Mouse (Mus musculus): ENCODE results near the gene Tssk3.

The Tssk3 gene

DNA sequence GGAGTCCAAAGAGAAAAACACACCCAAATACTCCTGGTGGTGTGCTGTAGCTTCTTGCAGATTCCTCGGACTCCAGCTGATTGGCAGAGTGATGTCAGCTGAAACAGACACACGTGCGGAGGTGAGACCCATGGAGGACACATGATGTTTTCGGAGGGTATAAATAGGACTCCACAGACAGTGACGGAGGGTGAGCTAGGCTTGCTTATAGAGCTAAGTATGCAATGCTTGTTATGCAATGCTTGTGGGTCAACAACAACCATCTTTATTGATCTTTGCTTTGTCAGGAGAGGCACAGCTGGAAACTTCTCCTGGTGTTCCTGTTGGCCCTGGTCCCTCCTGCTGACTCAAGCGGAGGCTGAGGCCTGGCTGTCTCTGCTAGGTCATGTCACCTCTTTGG, 42.1 kb downstream of the Tssk3 start:
- no peak for DNase-seq (ENCODE audit: low read depth, low spot score)

DNA sequence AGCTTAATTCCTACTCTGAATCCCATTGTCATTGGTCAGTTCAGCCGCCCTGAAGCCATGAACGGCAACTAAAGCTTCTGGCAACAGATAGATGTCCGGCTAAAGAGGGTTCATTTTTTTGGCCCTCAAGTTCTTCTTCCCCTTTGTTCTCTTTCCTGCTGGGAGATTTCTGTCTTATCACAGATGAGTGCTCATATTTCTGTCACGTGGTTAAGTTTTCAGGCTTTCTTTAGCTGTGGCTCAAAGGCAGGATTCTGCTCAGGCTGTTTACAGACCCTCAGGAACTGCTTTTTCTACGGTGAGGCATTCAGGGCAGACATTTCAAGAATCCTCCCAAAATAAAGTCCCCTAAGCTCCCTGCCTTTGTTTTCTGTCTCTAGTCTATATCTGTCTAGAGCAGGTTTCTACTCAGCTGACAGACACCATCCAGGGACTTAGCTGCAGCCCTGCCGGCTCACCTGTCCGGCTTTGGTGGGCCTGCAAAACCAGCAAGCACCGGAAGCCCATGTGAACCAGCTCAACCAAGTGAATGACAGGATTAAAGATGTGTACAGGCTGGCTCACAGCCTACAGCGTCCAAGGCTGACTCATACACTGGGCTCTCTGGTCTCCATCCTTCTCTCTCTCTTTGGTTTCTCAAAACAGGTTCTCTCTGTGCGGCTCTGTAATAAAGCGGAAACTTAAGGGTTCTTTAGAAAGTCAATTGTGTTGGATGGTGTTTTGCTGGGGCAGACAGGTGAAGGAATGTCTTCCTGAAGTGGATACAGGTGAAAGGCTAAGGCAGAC, 42.9 kb downstream of the Tssk3 start:
- DNase-seq (ENCODE audit: low read depth, low spot score) = no peak

DNA sequence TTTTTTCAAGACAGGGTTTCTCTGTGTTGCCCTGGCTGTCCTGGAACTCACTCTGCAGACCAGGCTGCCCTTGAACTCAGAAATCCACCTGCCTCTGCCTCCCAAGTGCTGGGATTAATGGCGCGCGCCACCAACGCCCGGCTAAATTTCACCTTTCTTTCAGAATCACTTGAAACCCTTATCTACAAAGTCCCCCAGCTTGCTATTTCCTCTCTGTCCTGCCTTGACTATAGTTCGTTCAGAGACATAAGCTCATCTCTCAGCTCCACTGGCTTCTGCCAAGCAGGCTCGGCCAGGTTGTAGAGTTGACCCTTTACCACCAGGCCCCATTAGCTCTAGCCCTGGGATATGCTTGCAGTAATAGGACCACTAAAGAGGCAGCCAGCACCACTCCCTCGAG, 43.5 kb downstream of the Tssk3 start:
- no peak for DNase-seq (ENCODE audit: low read depth, low spot score)

DNA sequence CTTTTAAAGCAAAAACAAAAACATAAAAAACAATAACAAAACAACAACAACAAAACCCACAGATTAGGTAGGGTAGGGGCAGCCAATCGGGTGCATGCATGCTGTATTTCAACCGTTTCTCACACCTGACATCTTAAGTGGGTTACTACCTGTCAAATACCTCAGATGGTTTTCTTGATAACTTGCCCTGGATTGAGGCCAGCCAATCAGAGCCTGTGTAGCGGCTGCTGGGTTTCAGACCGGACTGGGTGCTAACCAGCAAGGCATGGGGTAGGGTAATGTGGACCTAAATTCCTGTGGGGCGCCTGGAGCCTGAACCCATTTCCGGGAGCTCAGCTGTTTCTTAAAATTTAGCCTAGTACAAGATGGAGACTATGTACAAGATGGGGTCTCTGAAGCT, 49.7 kb downstream of the Tssk3 start:
- DNase-seq (ENCODE audit: low read depth, low spot score) = no peak

DNA sequence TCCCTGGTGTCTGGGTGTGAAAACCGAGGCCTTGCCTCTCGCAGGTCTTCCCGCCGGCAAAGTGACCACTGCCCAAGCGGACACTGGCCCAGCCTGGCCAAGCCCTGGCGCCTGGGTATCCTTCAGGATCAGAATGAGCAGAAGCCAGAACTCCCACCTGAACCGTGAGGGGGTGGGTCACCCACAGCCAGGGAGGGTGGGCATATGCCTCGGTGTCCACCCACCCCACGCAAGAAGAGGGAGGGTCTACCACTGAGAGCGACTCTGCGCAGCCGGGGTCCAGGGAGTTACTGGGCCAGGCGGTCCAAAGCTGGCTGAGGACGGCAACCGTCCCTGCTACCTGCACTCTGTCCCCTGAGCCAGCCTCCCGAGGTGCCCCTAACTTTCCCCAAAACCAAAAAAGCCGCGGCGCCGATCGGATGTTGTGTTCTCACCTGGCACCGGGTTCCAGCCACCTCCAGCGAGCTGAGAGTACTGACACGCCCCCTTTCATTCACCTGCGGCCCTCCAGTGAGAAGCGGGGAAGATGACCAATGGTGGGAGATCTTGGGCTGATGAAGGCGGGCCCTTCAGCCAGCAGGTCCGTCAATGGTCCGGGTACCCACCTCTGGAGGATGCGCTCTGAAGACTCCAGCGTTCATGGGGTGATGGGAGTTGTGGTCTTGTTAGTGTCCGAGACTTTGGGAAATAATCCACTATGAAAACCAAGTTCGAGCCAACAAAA, 50.3 kb downstream of the Tssk3 start, which contains the start of gene Zbtb8b:
Gene Zbtb8b, minus strand, starts transcription at position 514 of the 724 bp plus-strand sequence.
- DNase-seq (ENCODE audit: low read depth, low spot score) = peak; percentile 59
